Mouse (Mus musculus) testis, adult 2 months (tissue): ENCODE data around the gene Arpin.

Experiments used
- CTCF ChIP-seq: fragments of 200-500 bp; IDR thresholded peaks from 2 replicates; pipeline ENCODE4 v1.5.1; 2012; ENCODE audit warnings: low read depth, mild to moderate bottlenecking, inconsistent platforms, low read length, moderate library complexity; ENCODE audit not compliant: control insufficient read depth, insufficient read depth, insufficient replicate concordance
- POLR2A ChIP-seq: fragments of 200-500 bp; IDR thresholded peaks from 2 replicates; pipeline ENCODE4 v1.6.1; 2012; ENCODE audit warnings: low read depth, mild to moderate bottlenecking, inconsistent platforms, low read length, moderate library complexity; ENCODE audit not compliant: control insufficient read depth

GRCm38 (mm10) chr7:79888603-79889002 lies 46.6 kb downstream of the Arpin start:
- TF ChIP-seq CTCF: no peak
- no peak for TF ChIP-seq POLR2A
